Mouse (Mus musculus) embryonic facial prominence, embryonic 15.5 days (tissue): Measurements from ENCODE around the gene Stard7. TPM values are rescaled to one million over a fixed set of nuclear protein-coding genes. Genes with fewer than 3 reads are reported as not detected.
A peak's percentile ranks its signal among the peaks of the same experiment; 100 is the strongest.

Experiments used
- ATAC-seq: fragments of 200-750 bp; cut with Nextera tagmentation; 2 replicates; pipeline ENCODE4 v1.8.0; 2017; ENCODE audit warnings: low read depth, moderate TSS enrichment; ENCODE audit not compliant: insufficient number of reproducible peaks, low FRiP score, low TSS enrichment
- H3K27ac ChIP-seq: fragments of 300-500 bp; sonication (generic); replicated peaks from 2 replicates; pipeline ENCODE4 v1.5.1; 2015; ENCODE audit warnings: mild to moderate bottlenecking, inconsistent platforms
- H3K27me3 ChIP-seq: fragments of 300-500 bp; sonication (generic); 2 replicates; pipeline ENCODE4 v1.6.1; 2015; ENCODE audit warnings: inconsistent platforms
- H3K36me3 ChIP-seq: fragments of 300-500 bp; sonication (generic); 2 replicates; pipeline ENCODE4 v1.6.1; 2015; ENCODE audit warnings: mild to moderate bottlenecking, inconsistent platforms
- H3K4me1 ChIP-seq: fragments of 300-500 bp; sonication (generic); 2 replicates; pipeline ENCODE4 v1.6.1; 2015; ENCODE audit warnings: inconsistent platforms
- H3K4me2 ChIP-seq: fragments of 300-500 bp; sonication (generic); replicated peaks from 2 replicates; pipeline ENCODE4 v1.6.1; 2015; ENCODE audit warnings: mild to moderate bottlenecking, inconsistent platforms
- H3K4me3 ChIP-seq: fragments of 300-500 bp; sonication (generic); replicated peaks from 2 replicates; pipeline ENCODE4 v1.5.1; 2015; ENCODE audit warnings: mild to moderate bottlenecking, inconsistent platforms
- H3K9ac ChIP-seq: fragments of 300-500 bp; sonication (generic); 2 replicates; pipeline ENCODE4 v1.6.1; 2015; ENCODE audit warnings: inconsistent platforms
- H3K9me3 ChIP-seq: fragments of 300-500 bp; sonication (generic); replicated peaks from 2 replicates; pipeline ENCODE4 v1.6.1; 2016; ENCODE audit warnings: inconsistent platforms
- WGBS: fragments of 180-500 bp; shearing (Covaris S2); methylation state at CpG from one replicate; pipeline ENCODE4 v1.1.7; 2015; 5-methylcytosine and 5-hydroxymethylcytosine counted together
- polyA plus RNA-seq: library from polyadenylated mRNA; unstranded; fragments of >200 nt; fragmentation: Nextera tagmentation; extraction: Ambion mirVana; gene quantifications from 2 replicates; pipeline ENCODE4 v1.2.1, GENCODE M21; 2015

Stard7 gene
- 63.5 and 67.6 TPM in 2 replicates for polyA plus RNA-seq

DNA sequence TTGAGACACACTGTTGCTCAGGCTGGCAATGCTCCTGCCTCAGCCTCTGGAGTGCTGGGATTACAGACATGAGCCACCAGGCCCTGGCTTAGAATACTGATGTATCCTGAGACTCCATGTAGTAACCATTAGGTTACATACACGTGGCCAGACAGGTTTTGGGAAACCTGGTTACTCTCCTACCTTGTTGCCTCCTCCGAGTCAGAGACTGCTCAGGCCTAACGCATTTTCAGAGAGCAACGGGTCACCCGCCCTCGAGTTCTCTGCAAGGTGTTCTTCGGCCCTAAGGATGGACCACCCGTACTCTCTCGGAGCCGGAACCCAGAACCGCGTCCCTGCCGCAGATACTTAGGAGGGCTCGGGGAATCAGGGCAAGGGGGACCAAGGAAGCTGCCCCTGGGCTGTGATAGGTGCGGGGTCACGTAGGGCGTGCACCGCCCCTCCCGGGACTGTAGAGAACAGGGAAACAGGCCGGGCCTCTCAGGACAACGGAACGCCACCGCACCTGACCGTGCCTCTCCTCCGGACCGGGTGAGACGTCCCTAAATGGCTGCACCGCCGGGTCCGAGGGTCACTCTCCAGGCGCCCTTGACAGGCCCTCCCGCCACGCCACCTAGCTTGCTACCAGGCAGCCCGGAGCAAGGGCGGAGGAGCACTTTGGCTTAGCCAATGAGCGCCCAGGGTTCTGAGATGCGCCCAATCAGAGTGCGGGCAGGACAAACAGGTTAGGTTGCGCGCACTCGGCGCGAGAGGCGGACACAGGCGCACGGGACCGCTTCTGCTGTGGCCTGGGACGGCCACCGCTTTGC lies at the start of gene Stard7:
TSS of gene Stard7 (plus strand) at position 728 of the 809 bp plus-strand sequence.
- H3K4me1 ChIP-seq = peaks cover 7% of the 10 kb centered on the region
- H3K27ac ChIP-seq = peak within 1 kb of the TSS; percentile 95
- no peaks in the 10 kb centered on the region for H3K27me3 ChIP-seq
- peak within 1 kb of the TSS; percentile 76 for H3K4me2 ChIP-seq
- H3K36me3 ChIP-seq = no peaks in the 10 kb centered on the region
- peak within 1 kb of the TSS; percentile 83 for H3K9ac ChIP-seq
- WGBS = under 1% methylated on average over 49 of the region's 49 CpGs
- H3K9me3 ChIP-seq = no peaks in the 10 kb centered on the region
- ATAC-seq = peak; percentile 98
- peak within 1 kb of the TSS; percentile 99 for H3K4me3 ChIP-seq

GRCm38 (mm10) chr2:127225261-127225660 lies 44.8 kb upstream of the Stard7 start:
- WGBS = 92% methylated on average over 3 of the region's 3 CpGs
- no peak for ATAC-seq
- Histone ChIP-seq H3K4me2 (no peak overlapping the region), H3K36me3 (peaks cover 95% of the 10 kb centered on the region), H3K4me1 (no peaks in the 10 kb centered on the region), H3K9ac (no peak overlapping the region), H3K9me3 (no peaks in the 10 kb centered on the region), H3K27ac (no peak overlapping the region), H3K27me3 (no peaks in the 10 kb centered on the region), H3K4me3 (no peak overlapping the region)

DNA sequence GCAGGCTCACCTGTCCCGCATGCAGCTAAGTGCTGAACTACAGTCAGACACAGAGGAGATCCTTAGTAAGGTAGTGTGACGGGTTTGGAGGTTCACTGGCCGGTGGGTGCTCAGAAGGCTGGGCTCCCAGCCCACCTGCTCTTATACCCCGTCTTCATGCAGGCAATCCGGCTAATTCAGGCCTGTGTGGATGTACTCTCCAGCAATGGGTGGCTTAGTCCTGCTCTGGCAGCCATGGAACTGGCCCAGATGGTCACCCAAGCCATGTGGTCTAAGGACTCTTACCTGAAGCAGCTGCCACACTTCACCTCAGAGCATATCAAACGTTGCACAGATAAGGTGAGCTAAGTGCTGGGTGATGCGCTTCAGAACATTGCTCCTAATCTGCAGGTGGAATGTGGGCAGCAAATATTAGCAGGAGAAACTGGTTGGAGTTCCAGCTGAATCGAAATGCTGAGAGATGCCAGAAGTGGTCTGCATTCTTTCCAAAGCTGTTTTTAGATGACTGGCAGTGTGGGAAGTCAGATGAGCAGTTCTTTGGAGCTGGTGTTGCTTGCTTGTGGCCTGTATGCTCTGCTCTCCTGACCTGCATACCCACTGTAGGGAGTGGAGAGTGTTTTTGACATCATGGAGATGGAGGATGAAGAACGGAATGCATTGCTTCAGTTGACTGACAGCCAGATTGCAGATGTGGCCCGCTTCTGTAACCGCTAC lies 32.0 kb upstream of the Stard7 start:
- Histone ChIP-seq H3K36me3 (peaks cover 91% of the 10 kb centered on the region), H3K27ac (no peak overlapping the region), H3K27me3 (no peaks in the 10 kb centered on the region), H3K4me2 (no peak overlapping the region), H3K4me3 (no peak overlapping the region), H3K9me3 (no peaks in the 10 kb centered on the region), H3K4me1 (no peaks in the 10 kb centered on the region), H3K9ac (no peak overlapping the region)
- ATAC-seq = no peak
- 95% methylated on average over 11 of the region's 11 CpGs for WGBS

DNA sequence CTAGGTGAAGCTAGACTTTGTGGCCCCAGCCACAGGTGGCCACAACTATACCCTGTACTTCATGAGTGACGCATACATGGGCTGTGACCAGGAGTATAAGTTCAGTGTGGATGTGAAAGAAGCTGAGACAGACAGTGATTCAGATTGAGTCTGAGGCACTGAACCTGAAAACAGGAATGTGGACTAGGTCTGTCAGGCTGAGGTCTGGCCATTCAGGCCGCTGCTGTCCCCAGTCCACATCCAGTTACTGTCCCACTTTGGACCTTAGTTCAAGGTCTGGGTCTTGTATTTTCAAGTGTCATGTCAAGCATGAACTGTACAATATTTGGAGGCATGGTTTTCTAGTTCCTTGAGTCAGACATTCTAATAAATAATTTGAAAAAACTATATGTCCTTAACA lies 30.0 kb upstream of the Stard7 start:
- H3K36me3 ChIP-seq = peaks cover 86% of the 10 kb centered on the region
- ATAC-seq = no peak
- H3K4me2 ChIP-seq = no peak overlapping the region
- H3K27ac ChIP-seq = no peak overlapping the region
- H3K9me3 ChIP-seq = no peaks in the 10 kb centered on the region
- H3K4me1 ChIP-seq = no peaks in the 10 kb centered on the region
- H3K4me3 ChIP-seq = no peak overlapping the region
- H3K9ac ChIP-seq = no peak overlapping the region
- 98% methylated on average over 2 of the region's 2 CpGs for WGBS
- H3K27me3 ChIP-seq = no peaks in the 10 kb centered on the region

DNA sequence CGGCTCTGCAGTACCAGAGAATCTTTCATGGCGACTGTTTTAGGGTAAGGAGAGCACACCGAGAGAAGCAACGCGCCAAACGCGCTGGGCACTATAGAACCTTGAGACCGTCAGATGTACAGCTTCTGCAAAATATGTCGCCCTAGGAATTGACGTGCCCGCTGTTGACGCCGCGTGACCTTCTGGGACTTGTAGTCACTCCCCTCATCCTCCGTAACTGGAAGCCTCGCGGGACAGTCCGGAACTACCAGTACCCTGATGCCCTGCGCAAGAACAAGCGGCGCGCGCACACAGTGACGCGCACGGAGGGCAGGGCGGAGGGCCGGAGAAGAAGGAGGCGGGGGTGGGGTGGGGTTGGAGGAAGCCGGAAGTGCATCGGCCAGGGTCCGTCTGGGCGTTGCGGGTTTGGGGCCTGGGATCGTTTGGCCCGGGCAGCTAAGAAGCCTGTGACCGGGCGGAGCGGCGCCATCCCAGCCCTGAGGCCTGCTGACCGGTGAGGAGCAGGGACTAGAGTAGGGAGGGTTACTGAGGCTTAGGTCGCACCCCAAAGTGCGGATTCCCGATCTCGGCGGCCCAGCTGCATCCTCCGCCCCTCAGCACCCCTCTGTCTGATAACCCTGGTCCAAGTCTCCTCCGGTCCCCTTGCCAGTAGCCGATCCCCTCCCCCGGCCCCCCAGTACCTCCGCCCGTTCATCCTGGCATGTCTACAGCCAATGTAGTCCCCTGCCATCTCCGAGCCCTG lies 22.3 kb upstream of the Stard7 start, which contains the start of the genes Ciao1 and Tmem127:
TSS of gene Ciao1 (minus strand) at position 225 of the 742 bp plus-strand sequence.
TSS of gene Tmem127 (plus strand) at position 317 of the 742 bp plus-strand sequence.
- under 1% methylated on average over 53 of the region's 53 CpGs for WGBS
- Histone ChIP-seq H3K27me3 (no peaks in the 10 kb centered on the region), H3K36me3 (peaks cover 37% of the 10 kb centered on the region), H3K4me2 (peak within 1 kb of the TSS; percentile 96), H3K4me1 (peaks cover 22% of the 10 kb centered on the region), H3K9me3 (no peaks in the 10 kb centered on the region), H3K4me3 (peak within 1 kb of the TSS; percentile 97), H3K27ac (peak within 1 kb of the TSS; percentile 74; the same call in 1 of the 2 replicates), H3K9ac (peak within 1 kb of the TSS; percentile 91)
- ATAC-seq = peak; percentile 99

GRCm38 (mm10) chr2:127248334-127249004 lies 21.5 kb upstream of the Stard7 start:
- ATAC-seq = peak; percentile 49
- no peaks in the 10 kb centered on the region for H3K27me3 ChIP-seq
- H3K4me2 ChIP-seq = peak overlapping the region; percentile 96
- peaks cover 31% of the 10 kb centered on the region for H3K36me3 ChIP-seq
- peak overlapping the region; percentile 97 for H3K4me3 ChIP-seq
- peaks cover 22% of the 10 kb centered on the region for H3K4me1 ChIP-seq
- whole genome bisulfite sequencing = under 1% methylated on average over 39 of the region's 39 CpGs
- peak overlapping the region; percentile 74; the same call in 1 of the 2 replicates for H3K27ac ChIP-seq
- H3K9me3 ChIP-seq = no peaks in the 10 kb centered on the region
- peak overlapping the region; percentile 73 for H3K9ac ChIP-seq

DNA sequence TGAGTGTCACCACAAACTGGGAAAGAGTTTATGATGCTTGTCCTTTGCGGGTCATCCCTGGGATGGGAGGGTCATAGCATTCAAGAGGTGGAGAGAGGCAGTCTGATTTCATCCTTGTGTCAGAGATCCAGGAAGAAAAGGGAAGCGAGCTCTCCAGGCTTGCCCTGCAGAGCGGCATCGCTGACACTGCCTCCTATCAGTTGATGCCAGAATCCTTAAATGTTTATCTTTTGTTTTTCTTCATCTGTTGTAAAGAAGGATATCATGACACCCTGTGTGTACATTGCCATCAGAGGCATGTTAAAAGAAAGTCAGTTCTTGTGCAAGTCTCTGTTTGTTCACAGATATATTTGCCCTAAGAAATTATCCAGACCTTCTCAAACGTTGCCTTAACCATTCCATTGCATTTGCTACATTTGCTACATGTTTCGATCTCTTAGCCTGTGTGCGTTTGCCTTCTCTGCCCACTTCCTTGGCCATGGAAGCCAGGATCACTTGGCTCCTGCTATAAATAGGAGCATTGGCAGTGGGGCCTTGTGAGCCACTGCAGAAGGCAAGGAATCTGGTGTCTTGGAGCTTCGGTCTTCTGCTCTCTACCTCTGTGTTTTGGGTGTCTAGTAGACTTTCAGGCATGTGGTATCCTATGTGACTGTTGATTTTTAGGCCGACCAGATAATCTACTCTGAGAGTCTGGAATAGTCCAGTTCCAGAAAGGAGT lies 19.6 kb upstream of the Stard7 start:
- WGBS = 88% methylated on average over 9 of the region's 9 CpGs
- H3K4me2 ChIP-seq = no peak overlapping the region
- H3K4me1 ChIP-seq = peaks cover 22% of the 10 kb centered on the region
- no peak overlapping the region for H3K9ac ChIP-seq
- H3K27ac ChIP-seq = no peak overlapping the region
- peaks cover 15% of the 10 kb centered on the region for H3K36me3 ChIP-seq
- no peak overlapping the region for H3K4me3 ChIP-seq
- H3K27me3 ChIP-seq = no peaks in the 10 kb centered on the region
- H3K9me3 ChIP-seq = no peaks in the 10 kb centered on the region
- no peak for ATAC-seq

GRCm38 (mm10) chr2:127251457-127251856 lies 18.6 kb upstream of the Stard7 start:
- H3K9ac ChIP-seq = no peak overlapping the region
- WGBS = 65% methylated on average over 3 of the region's 3 CpGs
- H3K27ac ChIP-seq = 0 out of 2 replicates have a peak overlapping the region, but pooled peaks have one; percentile 22
- H3K27me3 ChIP-seq = no peaks in the 10 kb centered on the region
- H3K4me2 ChIP-seq = no peak overlapping the region
- peaks cover 19% of the 10 kb centered on the region for H3K4me1 ChIP-seq
- no peak for ATAC-seq
- H3K36me3 ChIP-seq = peaks cover 12% of the 10 kb centered on the region; the same call in 1 of the 2 replicates
- no peaks in the 10 kb centered on the region for H3K9me3 ChIP-seq
- H3K4me3 ChIP-seq = no peak overlapping the region

- peaks cover 17% of the 10 kb centered on the region for H3K36me3 ChIP-seq
- H3K27ac ChIP-seq = 0 out of 2 replicates have a peak overlapping the region, but pooled peaks have one; percentile 22
- H3K27me3 ChIP-seq = no peaks in the 10 kb centered on the region
- peaks cover 14% of the 10 kb centered on the region for H3K4me1 ChIP-seq
- H3K9me3 ChIP-seq = no peaks in the 10 kb centered on the region
- H3K4me3 ChIP-seq = no peak overlapping the region
- WGBS = 68% methylated on average over 3 of the region's 3 CpGs
- ATAC-seq = no peak
- no peak overlapping the region for H3K9ac ChIP-seq
- H3K4me2 ChIP-seq = no peak overlapping the region
Observed at GRCm38 (mm10) chr2:127251880-127252527, 18.0 kb upstream of the Stard7 start.

DNA sequence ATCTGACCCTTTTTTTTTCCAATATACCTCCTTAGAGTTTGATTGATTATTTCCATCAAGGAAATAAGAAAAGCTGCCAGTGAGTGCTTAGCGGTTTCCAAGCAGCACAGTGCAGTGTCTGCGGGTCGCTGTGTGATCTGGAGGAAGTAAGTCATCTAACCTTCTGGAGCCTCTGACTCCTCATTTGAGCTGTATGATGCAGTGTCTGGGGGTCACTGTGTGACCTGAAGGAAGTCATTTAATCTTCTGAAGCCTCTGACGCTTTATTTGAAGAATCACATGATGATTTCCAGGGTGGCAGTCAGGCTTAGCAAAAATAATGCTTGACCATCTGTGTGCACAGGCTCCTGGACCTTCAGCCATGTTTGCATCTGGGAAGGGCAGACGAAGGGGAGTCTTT lies 17.2 kb upstream of the Stard7 start:
- Histone ChIP-seq H3K4me2 (no peak overlapping the region), H3K27me3 (no peaks in the 10 kb centered on the region), H3K9ac (no peak overlapping the region), H3K9me3 (no peaks in the 10 kb centered on the region), H3K36me3 (peaks cover 25% of the 10 kb centered on the region), H3K4me3 (no peak overlapping the region), H3K27ac (no peak overlapping the region), H3K4me1 (peaks cover 12% of the 10 kb centered on the region)
- WGBS = 80% methylated on average over 5 of the region's 5 CpGs
- no peak for ATAC-seq
